Mouse (Mus musculus): Measurements from ENCODE around the gene Kcnj1. TPM values are rescaled to one million over a fixed set of nuclear protein-coding genes. Genes with fewer than 3 reads are reported as not detected.

Gene Kcnj1
- polyA plus RNA-seq, 1 experiment from 2014 or later: 0.07 TPM

- no peak overlapping the region for H3K4me2 ChIP-seq (ENCODE audit: low read depth, low read length)
- H3K4me3 ChIP-seq (ENCODE audit: low read length): no peak overlapping the region
- H3K4me1 ChIP-seq (ENCODE audit: control insufficient read depth, insufficient read depth, low read length): no peaks in the 10 kb centered on the region
- H3K27me3 ChIP-seq (ENCODE audit: control insufficient read depth, insufficient read depth, low read length): no peaks in the 10 kb centered on the region
- no peaks in the 10 kb centered on the region for H3K36me3 ChIP-seq (ENCODE audit: control insufficient read depth, insufficient read depth)
- no peak overlapping the region for H3K27ac ChIP-seq (ENCODE audit: low read length)
- H3K9me3 ChIP-seq (replicated peaks; ENCODE audit: control insufficient read depth, low read length): no peaks in the 10 kb centered on the region
- no peak for ATAC-seq (replicated peaks; ENCODE audit: extremely low read depth, insufficient read depth, low FRiP score)
- no peak overlapping the region for H3K9ac ChIP-seq (ENCODE audit: low read length)
- 85% methylated on average over 4 of the region's 4 CpGs for WGBS
Measured at GRCm38 (mm10) chr9:32384906-32385305, 12.6 kb downstream of the Kcnj1 start.

GRCm38 (mm10) chr9:32388120-32388519 is 15.8 kb downstream of the Kcnj1 start:
- Histone ChIP-seq H3K4me2 (ENCODE audit: low read depth, low read length) (no peak overlapping the region), H3K36me3 (ENCODE audit: control insufficient read depth, insufficient read depth) (no peaks in the 10 kb centered on the region), H3K4me1 (ENCODE audit: control insufficient read depth, insufficient read depth, low read length) (no peaks in the 10 kb centered on the region), H3K27ac (ENCODE audit: low read length) (no peak overlapping the region), H3K9me3 (replicated peaks; ENCODE audit: control insufficient read depth, low read length) (no peaks in the 10 kb centered on the region), H3K27me3 (ENCODE audit: control insufficient read depth, insufficient read depth, low read length) (no peaks in the 10 kb centered on the region), H3K9ac (ENCODE audit: low read length) (no peak overlapping the region), H3K4me3 (ENCODE audit: low read length) (no peak overlapping the region)
- no peak for ATAC-seq (replicated peaks; ENCODE audit: extremely low read depth, insufficient read depth, low FRiP score)
- 95% methylated on average over 1 of the region's 1 CpGs for WGBS

GRCm38 (mm10) chr9:32391092-32391491 is 18.8 kb downstream of the Kcnj1 start:
- no peaks in the 10 kb centered on the region for H3K27me3 ChIP-seq (ENCODE audit: control insufficient read depth, insufficient read depth, low read length)
- WGBS: 76% methylated on average over 5 of the region's 5 CpGs
- H3K9me3 ChIP-seq (replicated peaks; ENCODE audit: control insufficient read depth, low read length): no peaks in the 10 kb centered on the region
- H3K4me1 ChIP-seq (ENCODE audit: control insufficient read depth, insufficient read depth, low read length): no peaks in the 10 kb centered on the region
- no peaks in the 10 kb centered on the region for H3K36me3 ChIP-seq (ENCODE audit: control insufficient read depth, insufficient read depth)
- H3K9ac ChIP-seq (ENCODE audit: low read length): no peak overlapping the region
- no peak overlapping the region for H3K4me2 ChIP-seq (ENCODE audit: low read depth, low read length)
- no peak for ATAC-seq (replicated peaks; ENCODE audit: extremely low read depth, insufficient read depth, low FRiP score)
- H3K4me3 ChIP-seq (ENCODE audit: low read length): no peak overlapping the region
- no peak overlapping the region for H3K27ac ChIP-seq (ENCODE audit: low read length)

- Histone ChIP-seq H3K9ac (ENCODE audit: low read length) (no peak overlapping the region), H3K27me3 (ENCODE audit: control insufficient read depth, insufficient read depth, low read length) (no peaks in the 10 kb centered on the region), H3K4me1 (ENCODE audit: control insufficient read depth, insufficient read depth, low read length) (no peaks in the 10 kb centered on the region), H3K9me3 (replicated peaks; ENCODE audit: control insufficient read depth, low read length) (no peaks in the 10 kb centered on the region), H3K4me2 (ENCODE audit: low read depth, low read length) (no peak overlapping the region), H3K4me3 (ENCODE audit: low read length) (no peak overlapping the region), H3K27ac (ENCODE audit: low read length) (no peak overlapping the region), H3K36me3 (ENCODE audit: control insufficient read depth, insufficient read depth) (no peaks in the 10 kb centered on the region)
- 66% methylated on average over 9 of the region's 9 CpGs for WGBS
- no peak for ATAC-seq (replicated peaks; ENCODE audit: extremely low read depth, insufficient read depth, low FRiP score)
Measured at GRCm38 (mm10) chr9:32391701-32392100, 19.4 kb downstream of the Kcnj1 start.

GRCm38 (mm10) chr9:32392716-32393115 is 20.4 kb downstream of the Kcnj1 start:
- ATAC-seq (replicated peaks; ENCODE audit: extremely low read depth, insufficient read depth, low FRiP score): no peak
- no peaks in the 10 kb centered on the region for H3K27me3 ChIP-seq (ENCODE audit: control insufficient read depth, insufficient read depth, low read length)
- H3K4me3 ChIP-seq (ENCODE audit: low read length): no peak overlapping the region
- H3K9ac ChIP-seq (ENCODE audit: low read length): no peak overlapping the region
- H3K27ac ChIP-seq (ENCODE audit: low read length): no peak overlapping the region
- no peaks in the 10 kb centered on the region for H3K36me3 ChIP-seq (ENCODE audit: control insufficient read depth, insufficient read depth)
- H3K4me2 ChIP-seq (ENCODE audit: low read depth, low read length): no peak overlapping the region
- H3K4me1 ChIP-seq (ENCODE audit: control insufficient read depth, insufficient read depth, low read length): no peaks in the 10 kb centered on the region
- 73% methylated on average over 6 of the region's 6 CpGs for WGBS
- no peaks in the 10 kb centered on the region for H3K9me3 ChIP-seq (replicated peaks; ENCODE audit: control insufficient read depth, low read length)

- Histone ChIP-seq H3K9ac (ENCODE audit: low read length) (no peak overlapping the region), H3K4me1 (ENCODE audit: control insufficient read depth, insufficient read depth, low read length) (no peaks in the 10 kb centered on the region; the same call in 1 of the 2 replicates), H3K27me3 (ENCODE audit: control insufficient read depth, insufficient read depth, low read length) (no peaks in the 10 kb centered on the region), H3K36me3 (ENCODE audit: control insufficient read depth, insufficient read depth) (no peaks in the 10 kb centered on the region), H3K4me2 (ENCODE audit: low read depth, low read length) (no peak overlapping the region), H3K9me3 (replicated peaks; ENCODE audit: control insufficient read depth, low read length) (no peaks in the 10 kb centered on the region), H3K4me3 (ENCODE audit: low read length) (no peak overlapping the region), H3K27ac (ENCODE audit: low read length) (no peak overlapping the region)
- WGBS: 75% methylated on average over 4 of the region's 4 CpGs
- no peak for ATAC-seq (replicated peaks; ENCODE audit: extremely low read depth, insufficient read depth, low FRiP score)
Measured at GRCm38 (mm10) chr9:32394761-32395161, 22.5 kb downstream of the Kcnj1 start.

GRCm38 (mm10) chr9:32400212-32400611 is 27.9 kb downstream of the Kcnj1 start:
- no peak for ATAC-seq (replicated peaks; ENCODE audit: extremely low read depth, insufficient read depth, low FRiP score)
- H3K4me1 ChIP-seq (ENCODE audit: control insufficient read depth, insufficient read depth, low read length): peaks cover 11% of the 10 kb centered on the region
- no peak overlapping the region for H3K9ac ChIP-seq (ENCODE audit: low read length)
- no peaks in the 10 kb centered on the region for H3K36me3 ChIP-seq (ENCODE audit: control insufficient read depth, insufficient read depth)
- H3K4me2 ChIP-seq (ENCODE audit: low read depth, low read length): no peak overlapping the region
- no peak overlapping the region for H3K4me3 ChIP-seq (ENCODE audit: low read length)
- H3K27ac ChIP-seq (ENCODE audit: low read length): peak overlapping the region; percentile 45
- 48% methylated on average over 2 of the region's 2 CpGs for WGBS
- no peaks in the 10 kb centered on the region for H3K9me3 ChIP-seq (replicated peaks; ENCODE audit: control insufficient read depth, low read length)
- no peaks in the 10 kb centered on the region for H3K27me3 ChIP-seq (ENCODE audit: control insufficient read depth, insufficient read depth, low read length)

GRCm38 (mm10) chr9:32400662-32401161 is 28.4 kb downstream of the Kcnj1 start:
- no peaks in the 10 kb centered on the region for H3K9me3 ChIP-seq (replicated peaks; ENCODE audit: control insufficient read depth, low read length)
- H3K9ac ChIP-seq (ENCODE audit: low read length): no peak overlapping the region
- H3K4me1 ChIP-seq (ENCODE audit: control insufficient read depth, insufficient read depth, low read length): peaks cover 11% of the 10 kb centered on the region
- H3K36me3 ChIP-seq (ENCODE audit: control insufficient read depth, insufficient read depth): no peaks in the 10 kb centered on the region
- H3K27me3 ChIP-seq (ENCODE audit: control insufficient read depth, insufficient read depth, low read length): no peaks in the 10 kb centered on the region
- H3K4me2 ChIP-seq (ENCODE audit: low read depth, low read length): no peak overlapping the region
- H3K27ac ChIP-seq (ENCODE audit: low read length): peak overlapping the region; percentile 83
- 21% methylated on average over 5 of the region's 5 CpGs for WGBS
- no peak overlapping the region for H3K4me3 ChIP-seq (ENCODE audit: low read length)
- ATAC-seq (replicated peaks; ENCODE audit: extremely low read depth, insufficient read depth, low FRiP score): peak; percentile 92

GRCm38 (mm10) chr9:32405191-32405925 is 33.1 kb downstream of the Kcnj1 start:
- Histone ChIP-seq H3K27ac (ENCODE audit: low read length) (no peak overlapping the region), H3K27me3 (ENCODE audit: control insufficient read depth, insufficient read depth, low read length) (peaks cover 9% of the 10 kb centered on the region), H3K36me3 (ENCODE audit: control insufficient read depth, insufficient read depth) (no peaks in the 10 kb centered on the region), H3K4me3 (ENCODE audit: low read length) (no peak overlapping the region), H3K4me1 (ENCODE audit: control insufficient read depth, insufficient read depth, low read length) (peaks cover 18% of the 10 kb centered on the region), H3K4me2 (ENCODE audit: low read depth, low read length) (no peak overlapping the region), H3K9ac (ENCODE audit: low read length) (no peak overlapping the region), H3K9me3 (replicated peaks; ENCODE audit: control insufficient read depth, low read length) (no peaks in the 10 kb centered on the region)
- WGBS: 37% methylated on average over 11 of the region's 11 CpGs
- ATAC-seq (replicated peaks; ENCODE audit: extremely low read depth, insufficient read depth, low FRiP score): no peak

All from heart, embryonic 16.5 days (tissue).